Mouse (Mus musculus): ENCODE results near the gene Tmem175.
"Not testable (repeated sequence)": the region's sequence is repeated elsewhere in the genome, so short reads cannot be mapped to it uniquely, and the experiment has no call there.

Gene Tmem175

GRCm38 (mm10) chr5:108629634-108630483 lies at the start of gene Tmem175, which contains the start of gene Gak:
Tmem175 (plus strand) TSS chr5:108629770.
Gak (minus strand) TSS chr5:108629755.
- DNase-seq (ENCODE audit: low spot score): peak; percentile 93

GRCm38 (mm10) chr5:108581361-108581891 lies 48.1 kb upstream of the Tmem175 start:
- DNase-seq (ENCODE audit: low spot score): peak; percentile 66

- no peak for DNase-seq (ENCODE audit: low spot score)
Measured at GRCm38 (mm10) chr5:108599923-108600322, 29.6 kb upstream of the Tmem175 start.

- no peak for DNase-seq (ENCODE audit: low spot score)
Measured at GRCm38 (mm10) chr5:108602537-108602936, 27.0 kb upstream of the Tmem175 start.

- no peak for DNase-seq (ENCODE audit: low spot score)
Measured at GRCm38 (mm10) chr5:108610426-108610825, 19.1 kb upstream of the Tmem175 start.

GRCm38 (mm10) chr5:108621870-108622269 lies 7.7 kb upstream of the Tmem175 start:
- DNase-seq (ENCODE audit: low spot score): no peak

- DNase-seq (ENCODE audit: low spot score): no peak
Measured at GRCm38 (mm10) chr5:108626050-108626660, 3.4 kb upstream of the Tmem175 start.

GRCm38 (mm10) chr5:108628891-108629633 lies 508 bp upstream of the Tmem175 start:
- peak; percentile 31 for DNase-seq (ENCODE audit: low spot score)

GRCm38 (mm10) chr5:108633676-108634075 lies 4.1 kb downstream of the Tmem175 start:
- no peak for DNase-seq (ENCODE audit: low spot score)

- DNase-seq (ENCODE audit: low spot score): not testable (repeated sequence)
Measured at GRCm38 (mm10) chr5:108634088-108634487, 4.5 kb downstream of the Tmem175 start.

- no peak for DNase-seq (ENCODE audit: low spot score)
Measured at GRCm38 (mm10) chr5:108636172-108636571, 6.6 kb downstream of the Tmem175 start.

GRCm38 (mm10) chr5:108643674-108644073 lies 14.1 kb downstream of the Tmem175 start:
- no peak for DNase-seq (ENCODE audit: low spot score)

GRCm38 (mm10) chr5:108645651-108646342 lies 16.2 kb downstream of the Tmem175 start:
- no peak for DNase-seq (ENCODE audit: low spot score)

- no peak for DNase-seq (ENCODE audit: low spot score)
Measured at GRCm38 (mm10) chr5:108646343-108646660, 16.7 kb downstream of the Tmem175 start.

GRCm38 (mm10) chr5:108647311-108647710 lies 17.7 kb downstream of the Tmem175 start:
- DNase-seq (ENCODE audit: low spot score): no peak

GRCm38 (mm10) chr5:108647820-108648465 lies 18.4 kb downstream of the Tmem175 start:
- no peak for DNase-seq (ENCODE audit: low spot score)

GRCm38 (mm10) chr5:108648937-108649576 lies 19.5 kb downstream of the Tmem175 start:
- no peak for DNase-seq (ENCODE audit: low spot score)

GRCm38 (mm10) chr5:108650341-108650740 lies 20.8 kb downstream of the Tmem175 start:
- DNase-seq (ENCODE audit: low spot score): no peak

- no peak for DNase-seq (ENCODE audit: low spot score)
Measured at GRCm38 (mm10) chr5:108651136-108651720, 21.7 kb downstream of the Tmem175 start.

- DNase-seq (ENCODE audit: low spot score): peak; percentile 69
Measured at GRCm38 (mm10) chr5:108651823-108652222, 22.3 kb downstream of the Tmem175 start.
